In genomic region chr5:20830717-20831116, GRCm38 (mm10) we compare ENCODE assay signal across 13 mouse cellular contexts.
"Had no signal": no experiment of that assay in that cellular context is flagged by ENCODE, and none has a peak within 500 bp of the region (broad histone marks: within the 10 kb centered on the region; RNA-seq: fewer than 3 reads in every experiment).

No protein-coding gene starts in this region.

- H3K27ac ChIP-seq: intestine, embryonic 15.5 days; limb, embryonic 13.5 days; midbrain, embryonic 12.5 days; neural tube, embryonic 13.5 days had no signal

- ATAC-seq: intestine, embryonic 15.5 days; midbrain, embryonic 16.5 days had no signal

- H3K4me1 ChIP-seq: intestine, embryonic 15.5 days; limb, embryonic 13.5 days; midbrain, embryonic 12.5 days; neural tube, embryonic 13.5 days had no signal

- H3K27me3 ChIP-seq: intestine, embryonic 15.5 days; limb, embryonic 13.5 days; midbrain, embryonic 12.5 days; neural tube, embryonic 13.5 days had no signal

- H3K9me3 ChIP-seq: intestine, embryonic 15.5 days; limb, embryonic 13.5 days; midbrain, embryonic 12.5 days; neural tube, embryonic 13.5 days had no signal

- H3K4me3 ChIP-seq: intestine, embryonic 15.5 days; limb, embryonic 13.5 days; midbrain, embryonic 12.5 days; neural tube, embryonic 13.5 days had no signal

- DNase-seq: kidney, adult 18-20 months; kidney, postnatal 14 days; left cerebral cortex, postnatal 4 days; lung, adult 2 months; retina, postnatal 1 day; right cerebral cortex, postnatal 4 days; spleen, adult 18-20 months; thymus, postnatal 36 days had no signal

- H3K36me3 ChIP-seq: intestine, embryonic 15.5 days; limb, embryonic 13.5 days; midbrain, embryonic 12.5 days; neural tube, embryonic 13.5 days had no signal

- H3K9ac ChIP-seq: intestine, embryonic 15.5 days; limb, embryonic 13.5 days; midbrain, embryonic 12.5 days; neural tube, embryonic 13.5 days had no signal

- H3K4me2 ChIP-seq: intestine, embryonic 15.5 days; limb, embryonic 13.5 days; midbrain, embryonic 12.5 days; neural tube, embryonic 13.5 days had no signal
